Mouse (Mus musculus) myocyte (in vitro differentiated cells): ENCODE data around the gene Setd7. TPM values are rescaled to one million over a fixed set of nuclear protein-coding genes. Genes with fewer than 3 reads are reported as not detected.

ENCODE experiments used
- H3K27me3 ChIP-seq: one replicate; pipeline ENCODE4 v1.6.1; 2011; ENCODE audit not compliant: control insufficient read depth, insufficient read depth, insufficient read length
- H3K36me3 ChIP-seq: one replicate; pipeline ENCODE4 v1.6.1; 2011; ENCODE audit not compliant: control insufficient read depth, insufficient read depth
- H3K4me2 ChIP-seq: one replicate; pipeline ENCODE4 v1.6.1; 2011; ENCODE audit warnings: low read depth, control low read depth
- H3K4me3 ChIP-seq: one replicate; pipeline ENCODE4 v1.5.1; 2011; ENCODE audit warnings: mild to moderate bottlenecking, control low read depth, moderate library complexity
- H3K79me2 ChIP-seq: one replicate; pipeline ENCODE4 v1.6.1; 2011; ENCODE audit not compliant: control insufficient read depth, insufficient read depth
- H3ac ChIP-seq: one replicate; pipeline ENCODE4 v1.6.1; 2011; ENCODE audit not compliant: control insufficient read depth, insufficient read length
- CEBPB ChIP-seq: IDR thresholded peaks from 2 replicates; pipeline ENCODE4 v1.6.1; 2011; ENCODE audit warnings: mild to moderate bottlenecking, moderate library complexity; ENCODE audit not compliant: poor library complexity, insufficient read depth, severe bottlenecking
- E2F4 ChIP-seq: IDR thresholded peaks from one replicate; pipeline ENCODE4 v1.6.1; 2011; ENCODE audit warnings: mild to moderate bottlenecking, control low read depth, moderate library complexity; ENCODE audit not compliant: insufficient read depth
- MAX ChIP-seq: IDR thresholded peaks from one replicate; pipeline ENCODE4 v1.6.1; 2011; ENCODE audit warnings: low read depth, mild to moderate bottlenecking, control low read depth
- MYOD1 ChIP-seq, 3 experiments: IDR thresholded peaks; one replicate each; pipeline ENCODE4 v1.6.1; 2011; ENCODE audit warnings: control low read depth in 2 of 3, low read depth in 2 of 3, mild to moderate bottlenecking in 2 of 3, moderate library complexity in 1 of 3; ENCODE audit not compliant: insufficient read length in 2 of 3, control insufficient read depth in 1 of 3
- MYOG ChIP-seq, 3 experiments: IDR thresholded peaks; one replicate each; pipeline ENCODE4 v1.6.1; 2011; ENCODE audit warnings: control low read depth in 2 of 3, low read depth in 2 of 3, mild to moderate bottlenecking in 2 of 3; ENCODE audit not compliant: insufficient read length in 2 of 3, control insufficient read depth in 1 of 3, insufficient read depth in 1 of 3
- POLR2A ChIP-seq: IDR thresholded peaks from one replicate; pipeline ENCODE4 v1.6.1; 2011; ENCODE audit warnings: low read depth, mild to moderate bottlenecking, control low read depth, moderate library complexity; ENCODE audit not compliant: insufficient read length
- POLR2AphosphoS2 ChIP-seq: IDR thresholded peaks from one replicate; pipeline ENCODE4 v1.6.1; 2011; ENCODE audit warnings: low read depth, control low read depth; ENCODE audit not compliant: insufficient read length
- REST ChIP-seq: IDR thresholded peaks from one replicate; pipeline ENCODE4 v1.6.1; 2011; ENCODE audit warnings: mild to moderate bottlenecking, control low read depth, moderate library complexity; ENCODE audit not compliant: insufficient read depth, insufficient read length
- SRF ChIP-seq: IDR thresholded peaks from one replicate; pipeline ENCODE4 v1.6.1; 2011; ENCODE audit warnings: low read depth; ENCODE audit not compliant: control insufficient read depth, insufficient read length
- TCF12 ChIP-seq: IDR thresholded peaks from one replicate; pipeline ENCODE4 v1.6.1; 2011; ENCODE audit warnings: mild to moderate bottlenecking, control low read depth; ENCODE audit not compliant: poor library complexity, insufficient read depth, severe bottlenecking
- TCF3 ChIP-seq: IDR thresholded peaks from one replicate; pipeline ENCODE4 v1.6.1; 2011; ENCODE audit warnings: low read depth, control low read depth; ENCODE audit not compliant: insufficient read length
- USF1 ChIP-seq: IDR thresholded peaks from one replicate; pipeline ENCODE4 v1.6.1; 2011; ENCODE audit warnings: low read depth, mild to moderate bottlenecking, control low read depth, moderate library complexity
- polyA plus RNA-seq: library from polyadenylated mRNA; unstranded; fragments of >200 nt; fragmentation: generic; extraction: Trizol; gene quantifications from one replicate; pipeline ENCODE4 v1.2.1, GENCODE M21; 2012; ENCODE audit warnings: missing spikeins

The Setd7 gene
- polyA plus RNA-seq, 1 experiment: 11.8 TPM

GRCm38 (mm10) chr3:51599057-51599630, 38.5 kb upstream of the Setd7 start:
- Histone ChIP-seq H3K4me3 (no peak overlapping the region), H3K4me2 (no peak overlapping the region), H3K36me3 (no peaks in the 10 kb centered on the region), H3K27me3 (no peaks in the 10 kb centered on the region), H3ac (no peak overlapping the region), H3K79me2 (no peaks in the 10 kb centered on the region)
- TF ChIP-seq MAX (no peak), MYOD1 (IDR thresholded peaks at IDR 0.05; ENCODE audit: control insufficient read depth in 1 of 3, insufficient read length in 2 of 3, low read depth in 2 of 3) (no peak), POLR2AphosphoS2 (no peak), TCF12 (no peak), REST (no peak), MYOG (IDR thresholded peaks at IDR 0.05; ENCODE audit: control insufficient read depth in 1 of 3, insufficient read depth in 1 of 3, insufficient read length in 2 of 3, low read depth in 2 of 3) (no peak), TCF3 (no peak), E2F4 (no peak), POLR2A (no peak), CEBPB (no peak), SRF (no peak), USF1 (no peak)

DNA sequence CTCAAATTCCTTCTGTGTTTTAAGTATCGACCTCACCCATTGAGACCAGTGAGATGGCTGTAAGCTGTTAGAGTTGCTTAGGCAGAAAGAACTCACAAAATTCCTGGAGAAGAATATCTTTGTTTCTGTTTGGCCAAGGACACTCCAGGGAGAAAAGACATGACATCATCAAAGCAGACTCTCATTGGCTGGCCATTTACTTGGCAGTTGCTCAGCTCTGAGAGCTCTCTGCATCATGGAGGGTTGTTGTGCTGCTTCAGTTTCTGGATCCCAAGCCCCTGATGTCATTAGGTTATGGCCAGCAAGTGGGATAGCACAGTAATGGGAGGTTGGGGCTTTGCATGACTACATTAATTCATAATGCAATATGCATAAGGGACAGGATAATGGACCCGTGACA, 35.9 kb upstream of the Setd7 start:
- Histone ChIP-seq H3K79me2 (no peaks in the 10 kb centered on the region), H3ac (no peak overlapping the region), H3K36me3 (no peaks in the 10 kb centered on the region), H3K27me3 (no peaks in the 10 kb centered on the region), H3K4me2 (no peak overlapping the region), H3K4me3 (no peak overlapping the region)
- TF ChIP-seq CEBPB: no peak
- TF ChIP-seq E2F4: no peak
- no peak for TF ChIP-seq MYOD1 (IDR thresholded peaks at IDR 0.05; ENCODE audit: control insufficient read depth in 1 of 3, insufficient read length in 2 of 3, low read depth in 2 of 3)
- no peak for TF ChIP-seq POLR2A
- TF ChIP-seq REST: no peak
- no peak for TF ChIP-seq MAX
- no peak for TF ChIP-seq SRF
- TF ChIP-seq TCF3: no peak
- TF ChIP-seq TCF12: no peak
- no peak for TF ChIP-seq USF1
- TF ChIP-seq MYOG (IDR thresholded peaks at IDR 0.05; ENCODE audit: control insufficient read depth in 1 of 3, insufficient read depth in 1 of 3, insufficient read length in 2 of 3, low read depth in 2 of 3): no peak
- TF ChIP-seq POLR2AphosphoS2: no peak

DNA sequence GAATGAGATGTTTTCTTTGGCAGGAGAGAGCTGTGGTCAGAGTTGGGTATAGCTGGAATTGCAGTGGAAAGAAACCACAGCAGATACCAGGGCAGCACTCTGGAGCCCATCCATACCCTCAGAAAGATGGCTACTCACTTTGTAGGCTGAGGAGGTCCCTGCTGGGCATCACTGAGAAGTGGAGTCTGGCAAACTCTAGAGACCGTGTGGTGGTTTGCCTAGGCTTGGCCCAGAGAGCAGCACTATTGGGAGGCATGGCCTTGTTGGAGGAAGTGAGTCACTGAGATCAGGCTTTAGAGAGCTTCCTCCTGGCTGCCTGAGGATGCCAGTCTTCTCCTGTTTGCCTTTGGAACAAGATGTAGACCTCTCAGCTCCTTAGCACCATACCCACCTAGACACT, 32.8 kb upstream of the Setd7 start:
- no peak for TF ChIP-seq E2F4
- TF ChIP-seq USF1: no peak
- H3K4me3 ChIP-seq: no peak overlapping the region

DNA sequence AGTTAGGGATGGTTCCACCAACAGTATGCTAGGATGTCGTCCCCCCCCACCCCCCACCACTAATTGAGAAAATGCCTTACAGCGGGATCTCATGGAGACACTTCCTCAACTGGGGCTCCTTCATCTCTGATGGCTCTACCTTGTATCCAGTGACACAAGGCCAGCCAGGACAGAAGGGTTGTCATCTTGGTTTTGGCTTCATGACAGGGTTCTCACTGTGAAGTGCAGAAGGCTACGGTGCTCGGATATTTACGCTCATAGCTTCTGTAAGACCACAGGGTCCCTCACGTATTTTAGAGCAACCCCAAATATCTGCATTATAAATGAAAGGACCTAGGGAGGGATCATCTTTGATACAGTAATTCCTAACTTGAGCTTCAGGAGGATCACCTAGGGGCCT, 30.9 kb upstream of the Setd7 start:
- Histone ChIP-seq H3K4me2 (no peak overlapping the region), H3K36me3 (no peaks in the 10 kb centered on the region), H3K27me3 (no peaks in the 10 kb centered on the region), H3K4me3 (no peak overlapping the region), H3ac (no peak overlapping the region), H3K79me2 (no peaks in the 10 kb centered on the region)
- TF ChIP-seq MAX (no peak), POLR2AphosphoS2 (no peak), E2F4 (no peak), TCF12 (no peak), USF1 (no peak), CEBPB (no peak)

More for the DNA sequence above, 32.8 kb upstream of the Setd7 start:
- Histone ChIP-seq H3K4me2 (no peak overlapping the region), H3ac (no peak overlapping the region), H3K79me2 (no peaks in the 10 kb centered on the region), H3K36me3 (no peaks in the 10 kb centered on the region), H3K27me3 (no peaks in the 10 kb centered on the region)

DNA sequence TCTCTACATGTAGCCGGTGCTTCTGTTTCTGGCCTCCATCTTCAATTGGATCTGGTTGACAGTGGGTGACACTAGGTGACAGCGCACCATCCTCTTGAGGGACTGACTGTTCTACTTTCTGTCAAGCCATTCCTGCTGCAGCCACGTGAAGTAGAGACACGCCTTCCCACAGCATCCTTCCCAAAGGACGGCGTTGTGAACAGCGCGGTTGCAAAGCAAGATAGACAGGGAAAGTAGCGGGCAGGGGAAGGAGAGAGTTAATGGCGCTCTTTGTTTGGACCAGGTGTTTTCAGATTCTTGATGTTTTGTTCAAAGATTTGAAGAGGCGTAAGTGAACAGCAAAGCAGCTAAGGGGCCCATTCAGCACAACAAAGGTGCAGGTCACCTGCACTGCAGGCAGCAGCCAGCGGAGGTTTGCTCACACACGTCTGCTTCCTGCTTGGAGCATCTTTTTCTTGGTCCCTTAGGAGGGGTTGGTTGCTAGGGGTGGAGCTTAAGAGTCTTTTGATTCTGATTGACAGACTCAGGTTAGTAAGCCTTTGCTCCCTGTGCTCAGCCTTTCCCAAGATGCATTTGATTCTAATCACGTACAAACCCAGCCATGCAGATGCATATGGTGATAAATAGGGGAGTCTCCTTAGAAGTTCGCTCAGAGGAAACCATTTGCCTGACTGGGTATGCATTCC, 29.7 kb upstream of the Setd7 start:
- no peaks in the 10 kb centered on the region for H3K79me2 ChIP-seq
- no peak for TF ChIP-seq E2F4
- no peak for TF ChIP-seq POLR2A
- TF ChIP-seq MYOD1 (IDR thresholded peaks at IDR 0.05; ENCODE audit: control insufficient read depth in 1 of 3, insufficient read length in 2 of 3, low read depth in 2 of 3): no peak
- TF ChIP-seq CEBPB: no peak
- no peak for TF ChIP-seq SRF
- TF ChIP-seq REST: no peak
- no peak for TF ChIP-seq TCF12
- no peak for TF ChIP-seq MAX
- no peak for TF ChIP-seq POLR2AphosphoS2
- H3K27me3 ChIP-seq: no peaks in the 10 kb centered on the region
- no peak overlapping the region for H3ac ChIP-seq
- H3K36me3 ChIP-seq: no peaks in the 10 kb centered on the region
- no peak overlapping the region for H3K4me2 ChIP-seq
- H3K4me3 ChIP-seq: no peak overlapping the region
